Mouse (Mus musculus): ENCODE measurements around the gene Gpr34. TPM values are rescaled to one million over a fixed set of nuclear protein-coding genes. Genes with fewer than 3 reads are reported as not detected.

Gene Gpr34
- total RNA-seq, 2 experiments from 2014 or later, result 1.1 TPM

DNA sequence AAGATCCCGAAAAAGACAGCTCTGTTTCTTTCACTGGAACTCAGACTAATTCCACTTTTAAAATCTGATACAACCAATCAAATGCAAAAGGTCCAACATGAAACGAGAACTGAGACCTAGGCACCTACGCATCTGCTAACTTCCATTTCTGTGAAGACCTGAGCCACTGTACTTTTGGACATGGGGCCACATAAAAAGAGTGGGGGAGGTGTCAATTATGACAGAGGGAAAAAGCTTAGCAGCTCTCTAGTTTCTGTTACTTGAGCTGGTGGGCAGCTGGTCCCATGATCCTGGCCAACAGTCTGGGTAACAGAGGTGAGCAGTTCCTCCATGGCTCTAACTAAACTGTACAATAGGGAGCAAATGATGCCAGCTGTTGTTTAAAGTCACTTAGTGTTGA lies 41.1 kb downstream of the Gpr34 start:
- no peak for DNase-seq

DNA sequence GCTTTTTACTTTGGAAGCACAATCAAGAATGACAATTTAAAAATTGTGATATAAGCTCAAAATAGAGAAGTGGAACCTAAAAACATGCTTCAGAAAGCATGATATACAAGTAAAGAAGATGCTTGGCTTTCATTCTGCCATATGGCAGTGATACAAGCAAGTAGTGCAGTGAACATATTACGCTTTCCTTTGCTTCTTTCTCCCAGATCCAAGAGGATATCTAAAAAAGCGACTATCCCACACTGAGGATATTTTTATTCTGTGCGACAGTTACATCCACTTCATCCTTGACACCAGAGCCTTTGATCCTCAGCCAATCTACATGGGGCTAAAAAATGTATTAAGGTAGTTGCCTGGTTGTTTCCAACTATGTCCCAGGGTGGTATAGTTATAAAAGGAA lies 49.9 kb downstream of the Gpr34 start:
- DNase-seq, result no peak

- no peak for DNase-seq
These were observed 54.7 kb downstream of the Gpr34 start for GRCm38 (mm10) chrX:13686589-13686988.

DNA sequence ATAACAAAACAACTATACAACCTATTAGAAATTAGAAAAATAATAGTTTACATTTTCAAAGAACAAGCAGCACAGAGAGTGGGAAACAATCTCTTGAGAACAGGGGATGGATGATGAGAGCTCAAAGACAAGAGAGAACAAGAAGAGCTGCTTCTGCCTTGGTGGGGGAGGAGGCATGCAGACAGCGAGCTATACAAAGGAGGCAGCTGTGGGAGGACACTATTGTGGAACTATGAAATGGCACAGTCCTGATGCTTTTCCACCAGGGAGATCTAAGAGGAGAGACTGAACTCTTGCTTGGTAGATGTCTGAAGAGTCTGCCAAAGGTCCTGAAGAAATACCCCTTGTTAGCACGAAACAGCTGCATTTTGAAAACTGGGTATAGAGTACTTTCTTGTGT lies 56.5 kb downstream of the Gpr34 start:
- no peak for DNase-seq

Small RNA genes lying within 50 kb of the gene (microRNA-seq; reads per million reads assigned to microRNA genes)
- gene Gm25246, result 0 reads per million in 2 experiments

Other genes with a start within 250 kb of the Gpr34 start
- under 1 TPM; 0.14 to 0.24 TPM for gene Nyx, start 166.0 kb upstream of the Gpr34 start, total RNA-seq (2021)
- gene Gpr82, start 29.3 kb downstream of the Gpr34 start, total RNA-seq (2021), result not detected
- gene Cask, start 219.3 kb downstream of the Gpr34 start, total RNA-seq (2021), result 10 to 100 TPM; 21.7 to 27.5 TPM

Data from heart, postnatal 4 days (tissue).